Mouse (Mus musculus) stomach, postnatal 0 days (tissue): ENCODE results near the gene Six4.

Experiments
- CTCF ChIP-seq: IDR thresholded peaks from 2 replicates; pipeline ENCODE4 v1.5.1; 2016; ENCODE audit warnings: antibody characterized with exemption, low read depth, mild to moderate bottlenecking, moderate library complexity
- EP300 ChIP-seq: optimal IDR thresholded peaks from 2 replicates; pipeline ENCODE3; 2016; ENCODE audit warnings: antibody characterized with exemption

- no peak for TF ChIP-seq CTCF
- no peak for TF ChIP-seq EP300
Measured at GRCm38 (mm10) chr12:73160341-73160740, 47.1 kb upstream of the Six4 start.
